In genomic region chr19:8975491-8975890, GRCm38 (mm10) we compare ENCODE assay signal across 19 mouse cellular contexts. TPM values are rescaled to one million over a fixed set of nuclear protein-coding genes. Genes with fewer than 3 reads are reported as not detected.
A peak's percentile ranks its signal among the peaks of the same experiment; 100 is the strongest.
DNase-seq lines count a peak whose midpoint lies in the region; ATAC-seq and TF ChIP-seq lines count a peak whose summit lies in the region.
"Had no signal": no experiment of that assay in that cellular context is flagged by ENCODE, and none has a peak within 500 bp of the region (broad histone marks: within the 10 kb centered on the region; RNA-seq: fewer than 3 reads in every experiment).

No protein-coding gene starts in this region.

- no peak overlapping the region for H3K4me2 ChIP-seq in heart, embryonic 13.5 days
- H3K4me2 ChIP-seq in liver, embryonic 12.5 days: no peak overlapping the region
- H3K4me2 ChIP-seq: embryonic facial prominence, embryonic 12.5 days; forebrain, embryonic 15.5 days; heart, embryonic 15.5 days; hindbrain, embryonic 13.5 days had no signal

- ATAC-seq in heart, embryonic 13.5 days (ENCODE audit: extremely low read depth, insufficient number of reproducible peaks, low FRiP score, low TSS enrichment): no peak
- ATAC-seq in liver, embryonic 12.5 days: no peak
- ATAC-seq: forebrain, embryonic 15.5 days had no signal

- no peak for TF ChIP-seq CTCF in liver, adult 2 months (IDR thresholded peaks at IDR 0.05; ENCODE audit: low read depth, low read length)

- peaks cover 100% of the 10 kb centered on the region for H3K36me3 ChIP-seq in heart, embryonic 13.5 days
- H3K36me3 ChIP-seq in heart, embryonic 10.5 days: peaks cover 100% of the 10 kb centered on the region
- peaks cover 66% of the 10 kb centered on the region for H3K36me3 ChIP-seq in liver, adult 2 months (ENCODE audit: control insufficient read depth, insufficient read depth, low read length)
- H3K36me3 ChIP-seq in liver, embryonic 12.5 days: peaks cover 100% of the 10 kb centered on the region

- H3K27me3 ChIP-seq in heart, embryonic 13.5 days (replicated peaks): no peaks in the 10 kb centered on the region
- no peaks in the 10 kb centered on the region for H3K27me3 ChIP-seq in heart, embryonic 10.5 days (ENCODE audit: insufficient read depth, poor library complexity, severe bottlenecking)
- H3K27me3 ChIP-seq in liver, adult 2 months (ENCODE audit: control insufficient read depth, insufficient read depth, low read length): no peaks in the 10 kb centered on the region
- no peaks in the 10 kb centered on the region for H3K27me3 ChIP-seq in liver, embryonic 12.5 days (replicated peaks)
- H3K27me3 ChIP-seq: embryonic facial prominence, embryonic 12.5 days; forebrain, embryonic 15.5 days; heart, embryonic 15.5 days; hindbrain, embryonic 13.5 days had no signal

- DNase-seq in adrenal gland, adult 2 months: peak; percentile 56
- DNase-seq in adrenal gland, postnatal 4 days (ENCODE audit: low spot score in 2 of 2): no peak
- DNase-seq in heart, embryonic 10.5 days (ENCODE audit: low spot score): no peak
- DNase-seq in liver, adult 2 months (ENCODE audit: extremely low read depth, low read depth, low spot score): peak; percentile 49
- DNase-seq in layer of hippocampus, adult 18-20 months (ENCODE audit: low spot score in 2 of 2): no peak
- DNase-seq: adrenal gland, postnatal 14 days; cerebellum, adult 11-12 months; cerebellum, adult 9-10 months; cerebellum, postnatal 25 days; gastrocnemius, postnatal 10 days; heart, adult 2 months; kidney, adult 11 months had no signal

- H3K9me3 ChIP-seq in heart, embryonic 13.5 days: no peaks in the 10 kb centered on the region
- H3K9me3 ChIP-seq in heart, embryonic 10.5 days: no peaks in the 10 kb centered on the region
- no peaks in the 10 kb centered on the region for H3K9me3 ChIP-seq in liver, embryonic 12.5 days (replicated peaks)
- H3K9me3 ChIP-seq: embryonic facial prominence, embryonic 12.5 days; forebrain, embryonic 15.5 days; heart, embryonic 15.5 days; hindbrain, embryonic 13.5 days had no signal

- 0 out of 2 replicates have a peak overlapping the region, but pooled peaks have one; percentile 0 for H3K9ac ChIP-seq in heart, embryonic 13.5 days
- no peak overlapping the region for H3K9ac ChIP-seq in liver, adult 2 months (ENCODE audit: low read depth, low read length)
- H3K9ac ChIP-seq in liver, embryonic 12.5 days: no peak overlapping the region
- H3K9ac ChIP-seq: embryonic facial prominence, embryonic 12.5 days; forebrain, embryonic 15.5 days; heart, embryonic 15.5 days; hindbrain, embryonic 13.5 days had no signal

- H3K4me3 ChIP-seq in heart, embryonic 13.5 days: no peak overlapping the region
- H3K4me3 ChIP-seq in heart, embryonic 10.5 days: no peak overlapping the region
- no peak overlapping the region for H3K4me3 ChIP-seq in liver, adult 2 months (ENCODE audit: insufficient read depth, low read depth, low read length)
- no peak overlapping the region for H3K4me3 ChIP-seq in liver, embryonic 12.5 days
- H3K4me3 ChIP-seq: embryonic facial prominence, embryonic 12.5 days; forebrain, embryonic 15.5 days; heart, adult 2 months; heart, embryonic 15.5 days; hindbrain, embryonic 13.5 days had no signal

- no peak for TF ChIP-seq POLR2A in liver, adult 2 months (IDR thresholded peaks at IDR 0.05; ENCODE audit: extremely low read depth, insufficient read depth, low read length)

- no peaks in the 10 kb centered on the region for H3K79me2 ChIP-seq in liver, adult 2 months (ENCODE audit: control insufficient read depth, insufficient read depth, low read length)

- no peak overlapping the region for H3K27ac ChIP-seq in heart, embryonic 13.5 days (replicated peaks)
- H3K27ac ChIP-seq in heart, embryonic 10.5 days: no peak overlapping the region
- no peak overlapping the region for H3K27ac ChIP-seq in liver, adult 2 months (replicated peaks; ENCODE audit: insufficient read depth, low read depth, low read length)
- no peak overlapping the region for H3K27ac ChIP-seq in liver, embryonic 12.5 days
- H3K27ac ChIP-seq: forebrain, embryonic 15.5 days; hindbrain, embryonic 13.5 days; hindbrain, postnatal 0 days had no signal

- peaks cover 14% of the 10 kb centered on the region for H3K4me1 ChIP-seq in heart, embryonic 13.5 days
- peaks cover 3% of the 10 kb centered on the region for H3K4me1 ChIP-seq in heart, embryonic 10.5 days
- H3K4me1 ChIP-seq in liver, adult 2 months (ENCODE audit: control insufficient read depth, insufficient read depth, low read length): peaks cover 5% of the 10 kb centered on the region; the same call in 1 of the 2 replicates
- H3K4me1 ChIP-seq in liver, embryonic 12.5 days: peaks cover 34% of the 10 kb centered on the region
- H3K4me1 ChIP-seq: forebrain, embryonic 15.5 days had no signal

- WGBS in heart, embryonic 13.5 days: 89% methylated on average over 2 of the region's 2 CpGs
- 95% methylated on average over 2 of the region's 2 CpGs for WGBS in heart, embryonic 10.5 days
- 83% methylated on average over 2 of the region's 2 CpGs for WGBS in liver, adult 2 months
- WGBS in liver, embryonic 12.5 days (ENCODE audit: insufficient replicate concordance): 81% methylated on average over 2 of the region's 2 CpGs

RNA-seq across cellular contexts. Expression of gene Eef1g, which starts 8.7 kb away (rescaled TPM):
- 100 to 1,000 TPM; 331 to 355 TPM for total RNA-seq in adrenal gland, adult 2 months (2021)
- polyA plus RNA-seq in adrenal gland, adult 2 months (2012; rRNA removed): 63.8 and 90.8 TPM in 2 replicates
- 100 to 1,000 TPM; 505 to 508 TPM for total RNA-seq in adrenal gland, postnatal 4 days (2021)
- 251 and 281 TPM in 2 replicates for polyA plus RNA-seq in heart, embryonic 13.5 days (2015; fragmentation: Nextera tagmentation; extraction: Ambion mirVana)
- polyA plus RNA-seq in heart, embryonic 10.5 days (2016; fragmentation: Nextera tagmentation; extraction: Ambion mirVana): 378 and 459 TPM in 2 replicates
- total RNA-seq in liver, adult 2 months (2014; rRNA removed): 101 and 117 TPM in 2 replicates
- 99.1 and 107 TPM in 2 replicates for polyA plus RNA-seq in liver, adult 2 months (2012; rRNA removed)
- 358 and 366 TPM in 2 replicates for polyA plus RNA-seq in liver, embryonic 12.5 days (2016; fragmentation: Nextera tagmentation; extraction: Ambion mirVana)
- 100 to 1,000 TPM; 257 to 269 TPM for total RNA-seq in layer of hippocampus, adult 18-20 months (2021)

RNA-seq across cellular contexts. Expression of gene Ahnak, which starts 13.6 kb away (rescaled TPM):
- total RNA-seq in adrenal gland, adult 2 months (2021): 100 to 1,000 TPM in 1 of 2 experiments, 10 to 100 TPM in 1; 91.1 to 152 TPM
- polyA plus RNA-seq in adrenal gland, adult 2 months (2012; rRNA removed): 5.4 and 7.4 TPM in 2 replicates
- total RNA-seq in adrenal gland, postnatal 4 days (2021): 100 to 1,000 TPM; 125 to 131 TPM
- 22.8 TPM in 2 replicates for polyA plus RNA-seq in heart, embryonic 13.5 days (2015; fragmentation: Nextera tagmentation; extraction: Ambion mirVana)
- 15.1 and 19.4 TPM in 2 replicates for polyA plus RNA-seq in heart, embryonic 10.5 days (2016; fragmentation: Nextera tagmentation; extraction: Ambion mirVana)
- 10.3 and 10.9 TPM in 2 replicates for total RNA-seq in liver, adult 2 months (2014; rRNA removed)
- 0.90 and 1.2 TPM in 2 replicates for polyA plus RNA-seq in liver, adult 2 months (2012; rRNA removed)
- polyA plus RNA-seq in liver, embryonic 12.5 days (2016; fragmentation: Nextera tagmentation; extraction: Ambion mirVana): 1.8 and 2.0 TPM in 2 replicates
- total RNA-seq in layer of hippocampus, adult 18-20 months (2021): 10 to 100 TPM; 18.1 to 19.9 TPM

RNA-seq across cellular contexts. Expression of gene Tut1, which starts 21.8 kb away (rescaled TPM):
- 10 to 100 TPM; 19.6 to 23.9 TPM for total RNA-seq in adrenal gland, adult 2 months (2021)
- polyA plus RNA-seq in adrenal gland, adult 2 months (2012; rRNA removed): 16.3 and 22.4 TPM in 2 replicates
- 10 to 100 TPM; 23.2 to 26.9 TPM for total RNA-seq in adrenal gland, postnatal 4 days (2021)
- polyA plus RNA-seq in heart, embryonic 13.5 days (2015; fragmentation: Nextera tagmentation; extraction: Ambion mirVana): 16.3 and 17.1 TPM in 2 replicates
- polyA plus RNA-seq in heart, embryonic 10.5 days (2016; fragmentation: Nextera tagmentation; extraction: Ambion mirVana): 25.7 and 32.8 TPM in 2 replicates
- total RNA-seq in liver, adult 2 months (2014; rRNA removed): 6.0 and 6.2 TPM in 2 replicates
- 9.6 and 14.6 TPM in 2 replicates for polyA plus RNA-seq in liver, adult 2 months (2012; rRNA removed)
- polyA plus RNA-seq in liver, embryonic 12.5 days (2016; fragmentation: Nextera tagmentation; extraction: Ambion mirVana): 26.0 and 27.7 TPM in 2 replicates
- 10 to 100 TPM; 21.9 to 22.5 TPM for total RNA-seq in layer of hippocampus, adult 18-20 months (2021)

RNA-seq across cellular contexts. Expression of gene Mta2, which starts 33.8 kb away (rescaled TPM):
- 10 to 100 TPM; 81.8 to 86.1 TPM for total RNA-seq in adrenal gland, adult 2 months (2021)
- 15.9 and 20.6 TPM in 2 replicates for polyA plus RNA-seq in adrenal gland, adult 2 months (2012; rRNA removed)
- 100 to 1,000 TPM; 141 to 144 TPM for total RNA-seq in adrenal gland, postnatal 4 days (2021)
- 83.6 and 88.0 TPM in 2 replicates for polyA plus RNA-seq in heart, embryonic 13.5 days (2015; fragmentation: Nextera tagmentation; extraction: Ambion mirVana)
- polyA plus RNA-seq in heart, embryonic 10.5 days (2016; fragmentation: Nextera tagmentation; extraction: Ambion mirVana): 113 and 140 TPM in 2 replicates
- total RNA-seq in liver, adult 2 months (2014; rRNA removed): 25.6 and 27.1 TPM in 2 replicates
- polyA plus RNA-seq in liver, adult 2 months (2012; rRNA removed): 11.2 and 12.1 TPM in 2 replicates
- 138 and 140 TPM in 2 replicates for polyA plus RNA-seq in liver, embryonic 12.5 days (2016; fragmentation: Nextera tagmentation; extraction: Ambion mirVana)
- total RNA-seq in layer of hippocampus, adult 18-20 months (2021): 10 to 100 TPM; 51.6 to 53.4 TPM

RNA-seq across cellular contexts. Expression of gene Eml3, which starts 46.1 kb away (rescaled TPM):
- total RNA-seq in adrenal gland, adult 2 months (2021): 10 to 100 TPM; 39.7 to 51.0 TPM
- polyA plus RNA-seq in adrenal gland, adult 2 months (2012; rRNA removed): 70.6 and 80.7 TPM in 2 replicates
- total RNA-seq in adrenal gland, postnatal 4 days (2021): 10 to 100 TPM; 65.2 to 72.1 TPM
- polyA plus RNA-seq in heart, embryonic 13.5 days (2015; fragmentation: Nextera tagmentation; extraction: Ambion mirVana): 14.4 and 14.9 TPM in 2 replicates
- polyA plus RNA-seq in heart, embryonic 10.5 days (2016; fragmentation: Nextera tagmentation; extraction: Ambion mirVana): 17.4 and 24.4 TPM in 2 replicates
- 7.4 and 7.9 TPM in 2 replicates for total RNA-seq in liver, adult 2 months (2014; rRNA removed)
- 20.2 and 26.2 TPM in 2 replicates for polyA plus RNA-seq in liver, adult 2 months (2012; rRNA removed)
- 21.3 and 23.0 TPM in 2 replicates for polyA plus RNA-seq in liver, embryonic 12.5 days (2016; fragmentation: Nextera tagmentation; extraction: Ambion mirVana)
- total RNA-seq in layer of hippocampus, adult 18-20 months (2021): 10 to 100 TPM in 1 of 2 experiments, 1 to 10 TPM in 1; 9.8 to 10.4 TPM

Comparison
In these comparisons a context has a peak if more than half of its experiments do, and no peak if none do; other contexts are left out.
1. DNase-seq: peak in adrenal gland, adult 2 months (single experiment) and liver, adult 2 months (single experiment); none in adrenal gland, postnatal 4 days (0 of 2), heart, embryonic 10.5 days (single experiment) and layer of hippocampus, adult 18-20 months (0 of 2).